Mouse (Mus musculus) liver, embryonic 16.5 days (tissue): ENCODE measurements around the gene Foxp1. TPM values are rescaled to one million over a fixed set of nuclear protein-coding genes. Genes with fewer than 3 reads are reported as not detected.

Experiments used
- ATAC-seq: fragments of 200-750 bp; cut with Nextera tagmentation; 2 replicates; pipeline ENCODE4 v1.8.0; 2017; ENCODE audit warnings: low read depth, mild to moderate bottlenecking, moderate number of reproducible peaks, moderate library complexity
- H3K27ac ChIP-seq: fragments of 300-500 bp; sonication (generic); 2 replicates; pipeline ENCODE4 v1.5.1; 2014; ENCODE audit warnings: mild to moderate bottlenecking, low read length
- H3K27me3 ChIP-seq: fragments of 300-500 bp; sonication (generic); 2 replicates; pipeline ENCODE4 v1.6.1; 2014; ENCODE audit warnings: low read depth, low read length, mixed read lengths; ENCODE audit not compliant: control insufficient read depth, insufficient read depth
- H3K36me3 ChIP-seq: fragments of 300-500 bp; sonication (generic); 2 replicates; pipeline ENCODE4 v1.6.1; 2014; ENCODE audit warnings: mild to moderate bottlenecking; ENCODE audit not compliant: control insufficient read depth, insufficient read depth
- H3K4me1 ChIP-seq: fragments of 300-500 bp; sonication (generic); 2 replicates; pipeline ENCODE4 v1.6.1; 2014; ENCODE audit warnings: low read depth, low read length, mixed read lengths; ENCODE audit not compliant: control insufficient read depth
- H3K4me2 ChIP-seq: fragments of 300-500 bp; sonication (generic); 2 replicates; pipeline ENCODE4 v1.6.1; 2014; ENCODE audit warnings: low read depth, low read length, mixed read lengths
- H3K4me3 ChIP-seq: fragments of 300-500 bp; sonication (generic); 2 replicates; pipeline ENCODE4 v1.5.1; 2014; ENCODE audit warnings: low read depth, mild to moderate bottlenecking, low read length
- H3K9ac ChIP-seq: fragments of 300-500 bp; sonication (generic); 2 replicates; pipeline ENCODE4 v1.6.1; 2014; ENCODE audit warnings: low read depth, low read length
- H3K9me3 ChIP-seq: fragments of 300-500 bp; sonication (generic); replicated peaks from 2 replicates; pipeline ENCODE4 v1.6.1; 2016; ENCODE audit warnings: low read length; ENCODE audit not compliant: control insufficient read depth
- WGBS: fragments of 180-500 bp; shearing (Covaris S2); extraction: QIAGEN DNeasy Blood & Tissue Kit; methylation state at CpG from one replicate; pipeline ENCODE4 v1.1.7; 2014; ENCODE audit not compliant: insufficient replicate concordance; 5-methylcytosine and 5-hydroxymethylcytosine counted together
- polyA plus RNA-seq: library from polyadenylated mRNA; unstranded; fragments of >200 nt; fragmentation: Nextera tagmentation; extraction: Ambion mirVana; gene quantifications from 2 replicates; pipeline ENCODE4 v1.2.1, GENCODE M21; 2015

The Foxp1 gene
- polyA plus RNA-seq, 1 experiment from 2014 or later = 13.6 TPM

DNA sequence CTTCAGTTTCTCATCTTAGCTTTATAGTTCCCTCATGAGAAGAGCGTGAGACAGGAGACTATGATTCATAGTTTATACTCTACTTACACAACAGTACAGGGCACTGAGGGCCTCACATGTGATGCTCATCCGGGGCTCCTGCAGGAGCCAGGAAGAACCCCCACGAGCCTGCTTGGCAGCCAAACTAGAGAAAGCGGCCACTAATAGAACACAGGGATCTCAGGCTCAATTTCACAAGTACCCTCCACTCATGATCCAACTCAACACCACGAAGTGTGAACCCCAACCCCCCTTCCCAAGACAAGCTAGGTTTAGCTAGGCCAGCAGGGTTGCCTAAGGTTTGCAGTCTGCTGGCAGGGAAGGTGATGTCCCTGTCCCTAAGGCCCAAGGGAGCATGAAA lies 79.1 kb downstream of the Foxp1 start:
- no peak overlapping the region for H3K27ac ChIP-seq
- WGBS = 65% methylated on average over 5 of the region's 5 CpGs
- no peaks in the 10 kb centered on the region; the same call in 1 of the 2 replicates for H3K4me1 ChIP-seq
- H3K4me3 ChIP-seq = no peak overlapping the region
- H3K27me3 ChIP-seq = no peaks in the 10 kb centered on the region
- no peaks in the 10 kb centered on the region for H3K36me3 ChIP-seq
- no peaks in the 10 kb centered on the region for H3K9me3 ChIP-seq
- no peak overlapping the region for H3K4me2 ChIP-seq
- H3K9ac ChIP-seq = no peak overlapping the region
- no peak for ATAC-seq

GRCm38 (mm10) chr6:99441100-99441499 lies 81.4 kb downstream of the Foxp1 start:
- Histone ChIP-seq H3K27me3 (no peaks in the 10 kb centered on the region), H3K9ac (no peak overlapping the region), H3K36me3 (no peaks in the 10 kb centered on the region), H3K4me2 (no peak overlapping the region), H3K27ac (no peak overlapping the region), H3K9me3 (no peaks in the 10 kb centered on the region), H3K4me1 (no peaks in the 10 kb centered on the region; the same call in 1 of the 2 replicates), H3K4me3 (no peak overlapping the region)
- 51% methylated on average over 7 of the region's 7 CpGs for WGBS
- ATAC-seq = no peak

- WGBS = 59% methylated on average over 2 of the region's 2 CpGs
- Histone ChIP-seq H3K36me3 (no peaks in the 10 kb centered on the region), H3K4me1 (no peaks in the 10 kb centered on the region; the same call in 1 of the 2 replicates), H3K9ac (no peak overlapping the region), H3K27me3 (no peaks in the 10 kb centered on the region), H3K27ac (no peak overlapping the region), H3K4me3 (no peak overlapping the region), H3K9me3 (no peaks in the 10 kb centered on the region), H3K4me2 (no peak overlapping the region)
- no peak for ATAC-seq
These were observed 81.9 kb downstream of the Foxp1 start for GRCm38 (mm10) chr6:99440606-99441005.

- WGBS = 35% methylated on average over 9 of the region's 9 CpGs
- H3K36me3 ChIP-seq = no peaks in the 10 kb centered on the region
- H3K4me1 ChIP-seq = no peaks in the 10 kb centered on the region; the same call in 1 of the 2 replicates
- H3K4me3 ChIP-seq = no peak overlapping the region
- H3K9me3 ChIP-seq = no peaks in the 10 kb centered on the region
- H3K9ac ChIP-seq = no peak overlapping the region
- no peak for ATAC-seq
- no peaks in the 10 kb centered on the region for H3K27me3 ChIP-seq
- no peak overlapping the region for H3K4me2 ChIP-seq
- no peak overlapping the region for H3K27ac ChIP-seq
These were observed 82.6 kb downstream of the Foxp1 start for GRCm38 (mm10) chr6:99439878-99440361.

DNA sequence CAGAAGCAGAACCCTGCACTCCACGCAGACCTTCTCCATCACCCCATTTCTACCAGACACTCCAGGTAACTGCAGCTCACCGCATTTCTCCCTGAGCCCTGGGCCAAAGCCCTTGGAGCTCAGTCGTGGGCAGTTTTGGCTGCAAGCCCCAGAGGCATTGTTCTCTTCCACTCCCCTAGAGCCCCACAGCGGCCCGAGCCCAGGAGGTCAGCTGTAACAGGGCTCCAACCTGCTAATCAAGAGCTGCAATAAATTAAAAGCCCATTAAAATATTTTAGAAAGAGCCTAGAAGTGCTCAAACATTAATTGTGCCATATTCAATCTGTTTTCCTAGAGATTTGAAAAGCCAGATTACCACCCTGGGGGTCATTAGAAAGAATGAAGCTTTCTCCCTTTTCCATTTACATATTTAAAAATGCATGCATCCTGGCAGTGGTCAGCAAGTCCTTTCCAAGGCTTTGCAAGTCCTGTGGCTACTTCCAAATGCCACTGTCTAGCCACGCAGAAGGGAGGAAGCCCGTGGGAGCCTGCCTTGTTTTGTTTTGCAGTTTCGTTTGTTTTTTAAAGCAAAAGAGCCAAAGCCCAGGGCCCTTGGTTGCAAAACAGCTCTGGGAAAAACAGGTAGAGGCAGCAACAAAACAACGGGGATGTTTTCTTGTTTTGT lies 83.2 kb downstream of the Foxp1 start:
- no peaks in the 10 kb centered on the region; the same call in 1 of the 2 replicates for H3K4me1 ChIP-seq
- no peaks in the 10 kb centered on the region for H3K36me3 ChIP-seq
- H3K9ac ChIP-seq = no peak overlapping the region
- no peak overlapping the region for H3K4me3 ChIP-seq
- H3K27ac ChIP-seq = no peak overlapping the region
- no peak for ATAC-seq
- H3K27me3 ChIP-seq = no peaks in the 10 kb centered on the region
- no peaks in the 10 kb centered on the region for H3K9me3 ChIP-seq
- 51% methylated on average over 9 of the region's 9 CpGs for WGBS
- H3K4me2 ChIP-seq = no peak overlapping the region

DNA sequence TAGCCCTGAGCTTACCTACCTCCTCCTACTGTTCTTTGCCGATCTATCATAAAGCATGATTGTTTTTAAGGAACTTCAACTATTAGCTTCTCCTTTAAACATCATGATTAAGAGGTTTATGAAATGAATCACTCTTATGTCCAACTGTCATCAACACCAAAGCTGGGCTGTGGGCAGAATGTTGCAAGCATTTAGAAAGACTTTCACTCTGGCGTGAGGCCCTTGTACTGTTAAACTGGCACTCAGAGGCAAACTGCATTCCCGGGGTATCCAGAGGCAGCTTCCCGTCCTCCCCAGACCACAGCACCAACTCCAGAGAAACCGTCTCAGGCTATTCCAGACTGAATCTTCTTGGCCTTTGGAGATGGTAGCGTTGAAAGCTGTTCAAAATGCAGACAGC lies 86.2 kb downstream of the Foxp1 start:
- Histone ChIP-seq H3K27ac (no peak overlapping the region), H3K4me1 (no peaks in the 10 kb centered on the region; the same call in 1 of the 2 replicates), H3K4me2 (no peak overlapping the region), H3K9me3 (no peaks in the 10 kb centered on the region), H3K27me3 (no peaks in the 10 kb centered on the region), H3K9ac (no peak overlapping the region), H3K36me3 (no peaks in the 10 kb centered on the region), H3K4me3 (no peak overlapping the region)
- ATAC-seq = no peak
- WGBS = 66% methylated on average over 6 of the region's 6 CpGs

DNA sequence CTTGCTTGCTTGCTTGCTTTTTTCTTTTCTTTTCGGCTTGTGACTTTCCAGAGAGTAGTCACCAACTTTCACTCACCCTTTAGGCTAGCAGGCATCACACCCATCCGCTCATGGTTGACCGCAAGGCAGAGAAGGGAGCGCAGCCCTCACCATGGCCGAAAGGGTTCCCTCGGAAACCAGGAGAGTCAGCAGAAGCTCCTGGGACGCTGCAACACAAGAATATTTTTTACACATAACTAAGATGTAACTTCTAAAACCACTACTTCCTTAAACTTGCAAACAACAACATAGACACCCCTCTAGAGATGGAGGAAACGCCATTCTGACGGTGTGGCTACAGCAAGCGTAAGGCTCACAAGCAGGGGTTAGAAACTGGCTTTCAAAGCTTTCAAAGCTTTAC lies 87.4 kb downstream of the Foxp1 start:
- Histone ChIP-seq H3K9me3 (no peaks in the 10 kb centered on the region), H3K9ac (no peak overlapping the region), H3K27ac (0 out of 2 replicates have a peak overlapping the region, but pooled peaks have one; percentile 6), H3K4me2 (no peak overlapping the region), H3K4me3 (no peak overlapping the region), H3K4me1 (no peaks in the 10 kb centered on the region; the same call in 1 of the 2 replicates), H3K36me3 (no peaks in the 10 kb centered on the region), H3K27me3 (no peaks in the 10 kb centered on the region)
- 73% methylated on average over 10 of the region's 10 CpGs for WGBS
- ATAC-seq = peak; percentile 9; the same call in 1 of the 2 replicates

- Histone ChIP-seq H3K27me3 (no peaks in the 10 kb centered on the region), H3K4me3 (no peak overlapping the region), H3K36me3 (no peaks in the 10 kb centered on the region), H3K27ac (no peak overlapping the region), H3K4me1 (no peaks in the 10 kb centered on the region; the same call in 1 of the 2 replicates), H3K9me3 (no peaks in the 10 kb centered on the region), H3K9ac (no peak overlapping the region), H3K4me2 (no peak overlapping the region)
- ATAC-seq = no peak
- 69% methylated on average over 9 of the region's 9 CpGs for WGBS
These were observed 89.5 kb downstream of the Foxp1 start for GRCm38 (mm10) chr6:99433006-99433405.

- H3K4me2 ChIP-seq = no peak overlapping the region
These were observed 90.6 kb downstream of the Foxp1 start for GRCm38 (mm10) chr6:99431941-99432340.

More at GRCm38 (mm10) chr6:99431941-99432340, 90.6 kb downstream of the Foxp1 start:
- Histone ChIP-seq H3K4me1 (no peaks in the 10 kb centered on the region; the same call in 1 of the 2 replicates), H3K9me3 (no peaks in the 10 kb centered on the region), H3K4me3 (no peak overlapping the region), H3K27ac (no peak overlapping the region), H3K27me3 (no peaks in the 10 kb centered on the region), H3K9ac (no peak overlapping the region), H3K36me3 (no peaks in the 10 kb centered on the region)
- no peak for ATAC-seq
- 48% methylated on average over 4 of the region's 4 CpGs for WGBS
